Mouse (Mus musculus) thymus, postnatal 36 days (tissue): ENCODE results near the gene Gm49322.

Source experiments
- DNase-seq, 2 experiments: peaks; one replicate each; pipeline ENCODE4 v3.0.0; 2022; ENCODE audit warnings: mixed read lengths in 2 of 2

Gm49322 gene

GRCm38 (mm10) chr10:80584045-80584488, 21.8 kb upstream of the Gm49322 start:
- DNase-seq = no peak

GRCm38 (mm10) chr10:80584642-80585552, 20.9 kb upstream of the Gm49322 start:
- peak; percentile 47 to 73 for DNase-seq

- DNase-seq = no peak
These were observed 20.2 kb upstream of the Gm49322 start for GRCm38 (mm10) chr10:80585581-80585980.

GRCm38 (mm10) chr10:80586407-80587304, 19.2 kb upstream of the Gm49322 start:
- no peak for DNase-seq

GRCm38 (mm10) chr10:80587305-80587657, 18.5 kb upstream of the Gm49322 start:
- no peak for DNase-seq

- peak in 1 of 2 experiments; percentile 37 for DNase-seq
These were observed 16.5 kb upstream of the Gm49322 start for GRCm38 (mm10) chr10:80589127-80589878.

- DNase-seq = peak; percentile 92 to 95
These were observed 15.7 kb upstream of the Gm49322 start, which contains the start of gene Abhd17a for GRCm38 (mm10) chr10:80589879-80590854. Abhd17a (minus strand) TSS chr10:80590341.

GRCm38 (mm10) chr10:80596318-80596717, 9.5 kb upstream of the Gm49322 start:
- no peak for DNase-seq

- peak; percentile 95 to 96 for DNase-seq
These were observed 3.0 kb upstream of the Gm49322 start, which contains the start of the genes Scamp4 and Adat3 for GRCm38 (mm10) chr10:80602698-80603325. Scamp4 (plus strand) TSS chr10:80602872. Adat3 (plus strand) TSS chr10:80602880.

- DNase-seq = peak in 1 of 2 experiments; percentile 34
These were observed 2.5 kb upstream of the Gm49322 start for GRCm38 (mm10) chr10:80603364-80603763.

GRCm38 (mm10) chr10:80604001-80604509, 1.8 kb upstream of the Gm49322 start:
- DNase-seq = peak in 1 of 2 experiments; percentile 55

- no peak for DNase-seq
These were observed 833 bp upstream of the Gm49322 start for GRCm38 (mm10) chr10:80604988-80605387.

- peak; percentile 59 to 81 for DNase-seq
These were observed 485 bp downstream of the Gm49322 start for GRCm38 (mm10) chr10:80606306-80606705.

- peak in 1 of 2 experiments; percentile 43 for DNase-seq
These were observed 1.0 kb downstream of the Gm49322 start for GRCm38 (mm10) chr10:80606737-80607350.

- DNase-seq = peak in 1 of 2 experiments; percentile 4
These were observed 2.6 kb downstream of the Gm49322 start for GRCm38 (mm10) chr10:80608435-80608834.

- peak in 1 of 2 experiments; percentile 13 for DNase-seq
These were observed 3.6 kb downstream of the Gm49322 start for GRCm38 (mm10) chr10:80609269-80609924.

GRCm38 (mm10) chr10:80610116-80610785, 4.4 kb downstream of the Gm49322 start:
- DNase-seq = no peak

GRCm38 (mm10) chr10:80611024-80611423, 5.2 kb downstream of the Gm49322 start:
- peak; percentile 81 to 85 for DNase-seq

GRCm38 (mm10) chr10:80611905-80612304, 6.1 kb downstream of the Gm49322 start:
- no peak for DNase-seq
